Mouse (Mus musculus) cerebellum, adult 2 months (tissue): ENCODE measurements around the gene Lpar3.

Source experiments
- CTCF ChIP-seq: fragments of 200-500 bp; IDR thresholded peaks from 2 replicates; pipeline ENCODE4 v1.5.1; 2011; ENCODE audit warnings: low read depth, mild to moderate bottlenecking, control low read depth, low read length, moderate library complexity, borderline replicate concordance; ENCODE audit not compliant: insufficient read depth
- POLR2A ChIP-seq: fragments of 200-500 bp; IDR thresholded peaks from 2 replicates; pipeline ENCODE4 v1.6.1; 2011; ENCODE audit warnings: low read length, control low read depth, borderline replicate concordance; ENCODE audit not compliant: insufficient read depth

DNA sequence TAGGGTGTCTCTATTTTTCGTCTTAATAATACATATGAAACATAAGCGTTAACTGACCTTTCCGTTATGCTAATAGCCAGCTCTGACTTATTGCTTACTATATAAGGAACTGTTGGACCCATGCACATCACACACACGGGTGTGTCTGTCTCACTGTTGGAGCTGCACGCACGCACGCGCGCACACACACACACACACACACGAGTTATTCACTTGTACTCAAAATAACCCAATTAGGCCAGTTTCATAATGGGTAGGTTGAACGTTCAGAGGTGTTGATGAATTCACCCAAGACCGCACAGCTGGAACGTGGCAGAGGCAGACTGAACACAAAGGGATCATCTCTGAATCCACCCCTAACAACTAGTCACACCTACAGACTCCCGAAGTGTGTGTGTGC lies 98.7 kb downstream of the Lpar3 start:
- TF ChIP-seq CTCF (no peak), POLR2A (no peak)
